Mouse (Mus musculus): Measurements from ENCODE around the gene Cd2bp2. TPM values are rescaled to one million over a fixed set of nuclear protein-coding genes. Genes with fewer than 3 reads are reported as not detected.
A peak's percentile ranks its signal among the peaks of the same experiment; 100 is the strongest.

The Cd2bp2 gene
- polyA plus RNA-seq, 1 experiment from 2014 or later = 42.8 TPM

GRCm38 (mm10) chr7:127213485-127213884 is 17.6 kb upstream of the Cd2bp2 start:
- 41% methylated on average over 7 of the region's 7 CpGs for WGBS
- DNase-seq (ENCODE audit: low spot score) (peak; percentile 62), ATAC-seq (replicated peaks; ENCODE audit: low FRiP score, low read depth) (no peak)
- Histone ChIP-seq H3K9me3 (replicated peaks; ENCODE audit: low read length) (no peaks in the 10 kb centered on the region), H3K9ac (ENCODE audit: low read depth, low read length) (no peak overlapping the region), H3K27ac (no peak overlapping the region), H3K36me3 (ENCODE audit: insufficient read depth, low read length) (no peaks in the 10 kb centered on the region), H3K4me2 (ENCODE audit: low read length) (no peak overlapping the region), H3K4me1 (replicated peaks; ENCODE audit: insufficient read depth, low read length) (no peaks in the 10 kb centered on the region), H3K4me3 (replicated peaks; ENCODE audit: low read depth, low read length) (no peak overlapping the region), H3K27me3 (ENCODE audit: insufficient read depth, low read length) (no peaks in the 10 kb centered on the region)
- TF ChIP-seq CTCF (IDR thresholded peaks at IDR 0.05; ENCODE audit: low read depth) = peak; percentile 78

DNA sequence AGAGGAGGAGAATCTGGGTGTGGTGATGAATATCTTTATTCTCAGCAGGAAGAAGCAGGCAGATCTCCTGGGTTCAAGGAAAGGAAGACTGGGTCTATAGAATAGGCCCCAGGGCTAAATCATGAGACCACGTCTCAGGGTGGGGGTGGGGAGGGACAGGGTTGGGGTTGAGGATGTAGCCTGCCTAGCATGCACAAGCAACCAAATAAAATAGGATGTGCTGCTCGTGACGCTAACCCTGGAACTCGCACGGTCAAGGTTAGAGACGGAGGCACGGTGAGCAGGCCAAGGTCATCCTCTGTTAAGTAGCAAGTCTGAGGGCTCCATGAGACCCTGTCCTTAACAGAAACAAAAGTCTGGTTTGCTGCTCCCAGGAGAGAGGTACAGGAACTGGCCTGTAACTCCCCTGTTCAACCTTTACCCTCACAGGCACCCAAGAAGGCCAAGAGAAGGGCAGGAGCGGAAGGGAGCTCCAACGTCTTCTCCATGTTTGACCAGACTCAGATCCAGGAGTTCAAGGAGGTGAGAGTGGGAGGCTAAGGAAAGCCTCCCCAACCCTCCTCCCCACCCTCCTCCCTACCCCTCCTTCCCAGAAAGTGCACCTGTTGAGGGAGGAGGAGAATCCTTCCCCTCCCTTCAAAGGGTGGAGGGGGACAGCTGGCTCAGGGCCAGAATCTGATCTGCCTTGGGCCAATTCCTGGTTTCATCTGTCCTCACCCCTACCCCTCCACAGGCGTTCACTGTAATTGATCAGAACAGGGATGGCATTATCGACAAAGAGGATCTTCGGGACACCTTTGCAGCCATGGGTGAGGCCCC is 16.8 kb upstream of the Cd2bp2 start:
- Histone ChIP-seq H3K27me3 (ENCODE audit: insufficient read depth, low read length) (no peaks in the 10 kb centered on the region), H3K4me2 (ENCODE audit: low read length) (no peak overlapping the region), H3K4me3 (replicated peaks; ENCODE audit: low read depth, low read length) (no peak overlapping the region), H3K36me3 (ENCODE audit: insufficient read depth, low read length) (no peaks in the 10 kb centered on the region), H3K4me1 (replicated peaks; ENCODE audit: insufficient read depth, low read length) (no peaks in the 10 kb centered on the region), H3K27ac (no peak overlapping the region), H3K9me3 (replicated peaks; ENCODE audit: low read length) (no peaks in the 10 kb centered on the region), H3K9ac (ENCODE audit: low read depth, low read length) (no peak overlapping the region)
- DNase-seq (ENCODE audit: low spot score) = no peak
- TF ChIP-seq CTCF (IDR thresholded peaks at IDR 0.05; ENCODE audit: low read depth) = no peak
- no peak for ATAC-seq (replicated peaks; ENCODE audit: low FRiP score, low read depth)
- 84% methylated on average over 12 of the region's 12 CpGs for WGBS

- no peak for DNase-seq (ENCODE audit: low spot score)
- H3K4me1 ChIP-seq (replicated peaks; ENCODE audit: insufficient read depth, low read length) = peaks cover 10% of the 10 kb centered on the region; the same call in 1 of the 2 replicates
- ATAC-seq (replicated peaks; ENCODE audit: low FRiP score, low read depth) = no peak
These were observed 15.3 kb upstream of the Cd2bp2 start for GRCm38 (mm10) chr7:127211014-127211745.

GRCm38 (mm10) chr7:127210266-127210665 is 14.4 kb upstream of the Cd2bp2 start:
- WGBS = 96% methylated on average over 4 of the region's 4 CpGs
- no peak for DNase-seq (ENCODE audit: low spot score)
- no peaks in the 10 kb centered on the region for H3K9me3 ChIP-seq (replicated peaks; ENCODE audit: low read length)
- no peak overlapping the region for H3K4me2 ChIP-seq (ENCODE audit: low read length)
- no peaks in the 10 kb centered on the region for H3K27me3 ChIP-seq (ENCODE audit: insufficient read depth, low read length)
- no peak overlapping the region for H3K4me3 ChIP-seq (replicated peaks; ENCODE audit: low read depth, low read length)
- no peak overlapping the region for H3K9ac ChIP-seq (ENCODE audit: low read depth, low read length)
- ATAC-seq (replicated peaks; ENCODE audit: low FRiP score, low read depth) = no peak
- no peak overlapping the region for H3K27ac ChIP-seq
- 0 out of 2 replicates have a peak, but pooled peaks cover 1% of the 10 kb centered on the region for H3K36me3 ChIP-seq (ENCODE audit: insufficient read depth, low read length)
- H3K4me1 ChIP-seq (replicated peaks; ENCODE audit: insufficient read depth, low read length) = peaks cover 12% of the 10 kb centered on the region; the same call in 1 of the 2 replicates
- TF ChIP-seq CTCF (IDR thresholded peaks at IDR 0.05; ENCODE audit: low read depth) = no peak

More at GRCm38 (mm10) chr7:127211014-127211745, 15.3 kb upstream of the Cd2bp2 start:
- Histone ChIP-seq H3K9me3 (replicated peaks; ENCODE audit: low read length) (no peaks in the 10 kb centered on the region), H3K27me3 (ENCODE audit: insufficient read depth, low read length) (no peaks in the 10 kb centered on the region), H3K36me3 (ENCODE audit: insufficient read depth, low read length) (no peaks in the 10 kb centered on the region), H3K4me2 (ENCODE audit: low read length) (no peak overlapping the region), H3K9ac (ENCODE audit: low read depth, low read length) (no peak overlapping the region), H3K4me3 (replicated peaks; ENCODE audit: low read depth, low read length) (no peak overlapping the region), H3K27ac (no peak overlapping the region)
- WGBS = 51% methylated on average over 5 of the region's 5 CpGs
- no peak for TF ChIP-seq CTCF (IDR thresholded peaks at IDR 0.05; ENCODE audit: low read depth)

DNA sequence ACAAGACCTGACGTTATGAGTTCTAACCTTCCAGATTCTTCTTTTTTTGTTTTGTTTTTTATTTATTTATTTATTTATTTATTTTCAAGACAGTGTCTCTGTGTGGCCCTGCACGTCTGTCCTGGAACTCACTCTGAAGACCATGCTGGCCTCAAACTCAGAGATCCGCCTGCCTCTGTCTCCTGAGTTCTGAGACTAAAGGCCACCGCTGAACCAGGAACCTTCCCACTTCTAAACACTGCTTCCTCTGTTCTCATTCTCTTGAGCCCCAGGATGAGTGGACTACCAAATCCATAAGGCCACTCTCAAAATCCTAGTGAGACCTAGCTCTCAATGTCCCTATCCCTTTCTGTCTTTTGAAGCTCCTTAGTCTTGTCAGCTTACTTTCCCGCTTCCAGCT is 14.0 kb upstream of the Cd2bp2 start:
- Histone ChIP-seq H3K27ac (0 out of 2 replicates have a peak overlapping the region, but pooled peaks have one; percentile 77), H3K27me3 (ENCODE audit: insufficient read depth, low read length) (no peaks in the 10 kb centered on the region), H3K9ac (ENCODE audit: low read depth, low read length) (no peak overlapping the region), H3K4me2 (ENCODE audit: low read length) (no peak overlapping the region; the same call in 1 of the 2 replicates), H3K4me3 (replicated peaks; ENCODE audit: low read depth, low read length) (no peak overlapping the region), H3K36me3 (ENCODE audit: insufficient read depth, low read length) (0 out of 2 replicates have a peak, but pooled peaks cover 5% of the 10 kb centered on the region), H3K4me1 (replicated peaks; ENCODE audit: insufficient read depth, low read length) (peaks cover 16% of the 10 kb centered on the region; the same call in 1 of the 2 replicates), H3K9me3 (replicated peaks; ENCODE audit: low read length) (no peaks in the 10 kb centered on the region)
- 81% methylated on average over 5 of the region's 5 CpGs for WGBS
- no peak for ATAC-seq (replicated peaks; ENCODE audit: low FRiP score, low read depth)
- no peak for TF ChIP-seq CTCF (IDR thresholded peaks at IDR 0.05; ENCODE audit: low read depth)
- DNase-seq (ENCODE audit: low spot score) = no peak
